Mouse (Mus musculus): ENCODE data around the gene Lonrf2. TPM values are rescaled to one million over a fixed set of nuclear protein-coding genes. Genes with fewer than 3 reads are reported as not detected.

The Lonrf2 gene
- polyA plus RNA-seq (2016; fragmentation: Nextera tagmentation; extraction: Ambion mirVana): 5.2 and 7.5 TPM in 2 replicates

DNA sequence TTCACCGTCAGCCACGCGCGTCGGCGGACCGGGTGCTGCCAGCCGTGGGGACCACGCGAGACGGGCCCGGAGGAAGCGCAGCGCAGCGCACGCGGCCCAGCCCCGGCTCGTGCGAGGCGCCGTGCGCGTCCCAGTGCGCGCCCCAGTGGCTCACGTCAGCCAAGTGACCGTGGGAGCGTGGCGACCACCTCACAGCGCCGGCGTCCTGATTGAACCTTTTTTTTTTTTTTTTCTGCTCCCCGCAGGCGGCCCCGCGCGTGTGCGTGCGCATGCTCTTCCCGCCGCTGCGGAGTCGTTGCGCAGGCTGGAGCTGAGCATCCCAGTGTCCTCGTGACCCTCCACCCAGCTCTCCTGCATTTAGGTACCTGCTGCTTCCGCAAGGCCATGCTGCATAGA, at the start of gene Lonrf2:
Lonrf2 (minus strand) TSS at position 235 of the 396 bp plus-strand sequence.
- no peaks in the 10 kb centered on the region for H3K9me3 ChIP-seq

DNA sequence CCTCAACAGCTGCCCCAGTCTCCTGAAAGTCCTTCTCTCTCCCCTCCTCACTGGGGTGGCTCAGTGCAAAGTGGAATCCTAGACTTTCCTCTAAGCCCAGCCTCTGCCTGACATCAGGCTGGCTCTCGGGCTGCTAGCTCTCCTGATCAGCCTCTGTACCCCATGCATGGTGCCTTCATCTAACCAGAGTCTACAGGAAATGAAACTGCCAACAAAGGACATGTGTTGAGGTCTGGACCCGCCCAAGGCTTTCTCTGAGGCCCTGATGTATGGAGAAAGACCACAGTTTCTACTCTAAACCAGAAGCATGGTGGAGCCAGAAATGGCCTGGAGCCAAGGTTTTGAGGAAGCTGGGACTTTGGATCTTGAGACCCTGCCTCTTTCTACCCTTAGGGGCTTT, 49.4 kb upstream of the Lonrf2 start:
- Histone ChIP-seq H3K27ac (replicated peaks) (no peak overlapping the region), H3K4me3 (no peak overlapping the region), H3K36me3 (peaks cover 15% of the 10 kb centered on the region; the same call in 1 of the 2 replicates), H3K4me2 (replicated peaks) (no peak overlapping the region), H3K9me3 (no peaks in the 10 kb centered on the region), H3K9ac (replicated peaks) (no peak overlapping the region), H3K27me3 (no peaks in the 10 kb centered on the region), H3K4me1 (0 out of 2 replicates have a peak, but pooled peaks cover 7% of the 10 kb centered on the region)
- ATAC-seq (ENCODE audit: low FRiP score, low read depth): no peak
- 83% methylated on average over 2 of the region's 2 CpGs for WGBS

More for the DNA sequence above, at the start of gene Lonrf2:
- Histone ChIP-seq H3K4me2 (replicated peaks) (peak within 1 kb of the TSS; percentile 98), H3K9ac (replicated peaks) (peak within 1 kb of the TSS; percentile 81), H3K27me3 (peaks cover 39% of the 10 kb centered on the region), H3K4me1 (peaks cover 12% of the 10 kb centered on the region), H3K4me3 (peak within 1 kb of the TSS; percentile 72), H3K27ac (replicated peaks) (peak within 1 kb of the TSS; percentile 85), H3K36me3 (no peaks in the 10 kb centered on the region; the same call in 1 of the 2 replicates)
- 1% methylated on average over 41 of the region's 47 CpGs for WGBS
- ATAC-seq (ENCODE audit: low FRiP score, low read depth): peak; percentile 81

DNA sequence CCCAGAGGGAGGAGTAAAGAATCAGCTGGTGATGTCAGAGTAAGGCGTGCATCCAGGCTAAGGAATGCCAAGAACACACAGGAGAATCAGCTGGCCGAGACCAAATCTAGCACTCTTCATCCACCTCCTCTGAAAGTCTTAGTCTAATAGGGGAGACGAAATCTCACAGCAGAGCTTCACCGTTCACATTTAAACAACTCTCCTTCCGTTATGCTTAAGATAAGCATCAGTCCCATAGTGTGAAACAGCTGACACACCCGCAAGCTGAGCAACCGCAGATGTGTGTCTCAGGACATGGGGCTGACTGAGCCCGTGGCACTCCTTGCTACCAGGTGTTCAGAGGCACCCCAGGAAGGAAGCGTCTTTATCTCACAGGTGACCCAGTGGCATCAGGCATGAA, 47.3 kb upstream of the Lonrf2 start:
- no peaks in the 10 kb centered on the region for H3K27me3 ChIP-seq
- ATAC-seq (ENCODE audit: low FRiP score, low read depth): no peak
- peaks cover 15% of the 10 kb centered on the region; the same call in 1 of the 2 replicates for H3K36me3 ChIP-seq
- 0 out of 2 replicates have a peak, but pooled peaks cover 4% of the 10 kb centered on the region for H3K9me3 ChIP-seq
- no peak overlapping the region for H3K9ac ChIP-seq (replicated peaks)
- 0 out of 2 replicates have a peak, but pooled peaks cover 7% of the 10 kb centered on the region for H3K4me1 ChIP-seq
- H3K27ac ChIP-seq (replicated peaks): no peak overlapping the region
- 90% methylated on average over 9 of the region's 9 CpGs for WGBS
- no peak overlapping the region for H3K4me3 ChIP-seq
- no peak overlapping the region for H3K4me2 ChIP-seq (replicated peaks)

DNA sequence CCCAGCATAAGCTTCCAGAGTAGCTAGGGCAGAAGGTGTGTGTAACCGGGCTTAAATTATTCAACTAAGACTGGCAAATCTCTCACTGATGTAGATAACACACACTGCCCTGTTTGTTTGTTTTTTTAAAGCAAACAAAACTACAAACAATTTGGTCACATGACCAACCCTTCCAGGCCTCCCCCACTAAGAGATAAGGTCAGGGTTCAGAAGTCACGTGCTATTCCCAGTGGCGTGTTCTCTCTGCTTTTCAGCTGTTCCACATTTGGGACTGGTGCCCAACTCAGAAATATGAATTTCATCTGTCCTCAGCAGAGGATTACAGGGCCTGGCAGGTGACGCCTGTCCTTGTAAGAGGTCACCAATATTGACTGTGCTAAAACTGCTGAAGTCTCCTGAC, 46.2 kb upstream of the Lonrf2 start:
- no peak for ATAC-seq (ENCODE audit: low FRiP score, low read depth)
- Histone ChIP-seq H3K27me3 (no peaks in the 10 kb centered on the region), H3K36me3 (peaks cover 15% of the 10 kb centered on the region; the same call in 1 of the 2 replicates), H3K4me2 (replicated peaks) (no peak overlapping the region), H3K9ac (replicated peaks) (no peak overlapping the region), H3K27ac (replicated peaks) (no peak overlapping the region), H3K9me3 (0 out of 2 replicates have a peak, but pooled peaks cover 4% of the 10 kb centered on the region), H3K4me1 (0 out of 2 replicates have a peak, but pooled peaks cover 7% of the 10 kb centered on the region), H3K4me3 (no peak overlapping the region)
- 83% methylated on average over 4 of the region's 4 CpGs for WGBS

DNA sequence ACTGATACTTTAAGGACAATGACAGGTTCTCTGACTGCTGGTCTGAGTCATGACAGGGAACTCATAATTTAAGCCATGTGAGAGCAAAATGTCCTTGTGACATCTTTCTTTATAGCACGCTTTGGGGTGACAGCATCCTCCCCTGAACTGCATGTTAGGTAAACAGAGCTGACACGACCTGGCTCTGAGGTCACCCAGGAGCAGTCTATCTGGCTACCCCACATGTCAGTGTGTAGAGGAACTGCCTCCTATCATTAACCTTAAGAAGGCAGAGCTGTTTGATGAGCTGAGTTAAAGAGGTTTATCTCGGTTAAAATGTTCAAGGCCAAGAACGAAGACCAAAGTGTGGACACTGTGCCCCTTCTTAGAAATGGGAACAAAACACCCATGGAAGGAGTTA, 44.9 kb upstream of the Lonrf2 start:
- H3K27me3 ChIP-seq: no peaks in the 10 kb centered on the region
- no peak for ATAC-seq (ENCODE audit: low FRiP score, low read depth)
- H3K4me2 ChIP-seq (replicated peaks): no peak overlapping the region
- no peak overlapping the region for H3K4me3 ChIP-seq
- H3K4me1 ChIP-seq: peaks cover 8% of the 10 kb centered on the region; the same call in 1 of the 2 replicates
- WGBS: 81% methylated on average over 4 of the region's 4 CpGs
- H3K36me3 ChIP-seq: peaks cover 15% of the 10 kb centered on the region; the same call in 1 of the 2 replicates
- no peak overlapping the region for H3K9ac ChIP-seq (replicated peaks)
- H3K9me3 ChIP-seq: 0 out of 2 replicates have a peak, but pooled peaks cover 4% of the 10 kb centered on the region
- H3K27ac ChIP-seq (replicated peaks): no peak overlapping the region

DNA sequence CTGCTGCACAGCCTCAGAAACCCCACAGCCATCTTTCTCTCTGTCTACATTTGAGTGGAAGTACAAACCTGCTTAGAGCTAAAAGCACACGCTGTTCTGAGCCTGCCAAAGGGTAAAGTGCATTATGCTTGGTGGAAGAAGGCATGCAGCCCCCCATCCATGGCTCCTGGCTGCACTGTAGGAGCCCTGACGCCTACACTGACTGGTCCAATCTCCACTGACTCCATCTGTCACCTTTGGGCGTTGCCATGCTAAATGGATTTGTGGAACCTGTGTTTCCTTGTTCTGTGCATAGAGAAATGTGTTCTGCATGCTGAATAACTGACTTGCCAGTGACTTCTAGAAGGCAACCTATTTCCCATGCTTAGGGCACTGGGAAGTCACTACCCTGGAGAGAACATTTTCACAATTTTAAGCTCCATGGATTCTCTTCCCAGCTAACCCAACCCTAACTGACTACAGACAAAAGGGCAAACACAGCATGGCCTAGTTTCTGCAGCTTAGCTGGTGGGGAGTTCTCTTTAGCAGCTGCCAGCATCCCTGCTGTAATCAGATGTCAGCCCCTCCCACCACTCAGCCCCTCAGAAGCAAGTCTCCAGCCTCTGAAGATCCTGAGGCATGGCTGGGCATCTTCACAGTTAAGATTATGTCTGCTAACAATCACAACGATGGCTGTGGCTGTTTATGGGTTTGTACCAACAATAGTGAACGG, 40.3 kb upstream of the Lonrf2 start:
- peaks cover 8% of the 10 kb centered on the region; the same call in 1 of the 2 replicates for H3K4me1 ChIP-seq
- ATAC-seq (ENCODE audit: low FRiP score, low read depth): no peak
- H3K9me3 ChIP-seq: 0 out of 2 replicates have a peak, but pooled peaks cover 4% of the 10 kb centered on the region
- H3K4me2 ChIP-seq (replicated peaks): no peak overlapping the region
- peak overlapping the region; percentile 40; the same call in 1 of the 2 replicates for H3K27ac ChIP-seq (replicated peaks)
- peaks cover 20% of the 10 kb centered on the region for H3K36me3 ChIP-seq
- H3K4me3 ChIP-seq: no peak overlapping the region
- 49% methylated on average over 5 of the region's 5 CpGs for WGBS
- H3K9ac ChIP-seq (replicated peaks): no peak overlapping the region
- no peaks in the 10 kb centered on the region for H3K27me3 ChIP-seq

DNA sequence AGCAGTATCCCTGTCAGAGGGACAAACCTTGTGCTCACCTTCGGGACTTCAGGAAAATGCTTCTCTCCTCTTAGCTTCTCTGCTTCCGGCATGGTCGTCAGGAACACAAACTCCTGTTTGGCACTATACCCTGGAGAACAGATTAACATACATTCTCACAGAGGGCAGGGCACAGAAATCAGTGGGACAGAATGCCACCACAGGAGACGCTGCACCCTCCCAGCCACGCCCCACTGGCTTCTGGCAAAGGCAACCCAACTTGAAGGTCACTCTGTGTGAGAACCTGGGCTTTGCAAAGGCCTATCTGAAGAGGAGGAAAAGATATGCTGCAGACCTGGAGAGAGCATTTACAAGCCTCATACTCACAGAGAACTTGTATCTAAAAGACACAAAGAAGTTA, 37.4 kb upstream of the Lonrf2 start:
- Histone ChIP-seq H3K4me2 (replicated peaks) (no peak overlapping the region), H3K27ac (replicated peaks) (no peak overlapping the region), H3K4me1 (peaks cover 8% of the 10 kb centered on the region; the same call in 1 of the 2 replicates), H3K9me3 (0 out of 2 replicates have a peak, but pooled peaks cover 1% of the 10 kb centered on the region), H3K9ac (replicated peaks) (no peak overlapping the region), H3K4me3 (no peak overlapping the region), H3K27me3 (no peaks in the 10 kb centered on the region), H3K36me3 (peaks cover 39% of the 10 kb centered on the region)
- 85% methylated on average over 5 of the region's 5 CpGs for WGBS
- no peak for ATAC-seq (ENCODE audit: low FRiP score, low read depth)

DNA sequence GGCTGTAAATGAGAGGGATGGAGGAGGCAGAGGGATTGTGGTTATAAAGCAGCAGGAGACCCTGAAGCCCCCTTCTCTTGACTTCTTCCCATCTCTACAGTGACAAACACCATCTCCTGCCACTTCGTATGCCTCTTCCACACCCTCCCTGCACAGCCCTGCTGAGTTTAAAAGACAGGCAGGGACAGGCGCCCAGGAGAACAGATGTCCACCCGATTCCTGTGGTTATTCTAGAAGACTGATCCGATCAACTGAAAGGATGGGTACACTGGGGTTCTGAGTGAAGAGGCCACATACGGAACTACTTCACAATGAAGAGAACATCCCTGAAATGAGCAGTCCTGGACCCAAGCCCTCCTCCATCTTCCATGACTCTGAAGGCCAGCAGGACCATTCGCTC, 35.3 kb upstream of the Lonrf2 start:
- Histone ChIP-seq H3K9ac (replicated peaks) (no peak overlapping the region), H3K36me3 (peaks cover 53% of the 10 kb centered on the region)
- WGBS: 90% methylated on average over 6 of the region's 6 CpGs

DNA sequence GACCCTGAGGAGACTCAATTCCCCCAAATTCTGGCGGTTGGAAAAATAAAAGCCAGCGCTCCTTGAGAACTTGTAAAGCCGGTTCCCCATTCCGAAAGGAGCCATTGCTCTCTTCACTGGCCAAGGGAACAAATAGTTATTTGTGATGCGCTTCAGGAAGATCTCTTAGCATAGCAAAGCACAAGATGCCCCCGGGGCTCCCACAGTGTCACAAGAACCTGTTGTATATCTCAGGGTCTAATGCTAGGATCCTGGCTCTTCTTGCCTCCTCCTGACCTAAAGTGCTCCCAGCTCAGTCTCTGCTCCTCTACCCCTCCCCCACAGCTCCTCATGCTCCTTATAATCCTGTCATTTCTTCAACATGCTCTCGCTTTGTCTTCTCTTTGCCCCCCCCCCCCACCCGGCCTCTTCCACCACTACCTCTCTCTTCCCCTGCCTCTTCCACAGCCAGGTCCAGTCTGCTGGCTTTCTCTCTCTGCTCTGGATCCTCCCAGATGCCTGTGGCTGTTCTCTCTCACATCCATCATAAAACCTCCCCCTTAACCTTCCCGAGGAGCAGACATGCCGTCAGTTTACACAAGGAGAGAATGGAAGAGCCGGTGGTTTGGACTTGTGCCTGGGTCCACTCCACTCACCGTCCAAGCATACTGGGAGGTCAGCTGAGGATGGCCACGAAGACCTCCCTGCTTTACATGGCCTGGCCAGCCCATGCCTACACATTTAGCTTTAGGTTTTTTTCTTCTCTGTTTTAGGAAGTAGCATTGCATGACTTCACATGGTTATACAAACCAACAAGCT, 33.1 kb upstream of the Lonrf2 start:
- Histone ChIP-seq H3K9ac (replicated peaks) (no peak overlapping the region), H3K27ac (replicated peaks) (no peak overlapping the region), H3K4me2 (replicated peaks) (no peak overlapping the region), H3K9me3 (no peaks in the 10 kb centered on the region), H3K4me3 (no peak overlapping the region), H3K4me1 (no peaks in the 10 kb centered on the region), H3K27me3 (no peaks in the 10 kb centered on the region), H3K36me3 (peaks cover 65% of the 10 kb centered on the region)
- 71% methylated on average over 12 of the region's 13 CpGs for WGBS
- no peak for ATAC-seq (ENCODE audit: low FRiP score, low read depth)

More for the DNA sequence above, 35.3 kb upstream of the Lonrf2 start:
- no peak for ATAC-seq (ENCODE audit: low FRiP score, low read depth)
- Histone ChIP-seq H3K4me2 (replicated peaks) (no peak overlapping the region), H3K9me3 (no peaks in the 10 kb centered on the region), H3K4me3 (no peak overlapping the region), H3K4me1 (peaks cover 3% of the 10 kb centered on the region; the same call in 1 of the 2 replicates), H3K27ac (replicated peaks) (no peak overlapping the region), H3K27me3 (no peaks in the 10 kb centered on the region)

DNA sequence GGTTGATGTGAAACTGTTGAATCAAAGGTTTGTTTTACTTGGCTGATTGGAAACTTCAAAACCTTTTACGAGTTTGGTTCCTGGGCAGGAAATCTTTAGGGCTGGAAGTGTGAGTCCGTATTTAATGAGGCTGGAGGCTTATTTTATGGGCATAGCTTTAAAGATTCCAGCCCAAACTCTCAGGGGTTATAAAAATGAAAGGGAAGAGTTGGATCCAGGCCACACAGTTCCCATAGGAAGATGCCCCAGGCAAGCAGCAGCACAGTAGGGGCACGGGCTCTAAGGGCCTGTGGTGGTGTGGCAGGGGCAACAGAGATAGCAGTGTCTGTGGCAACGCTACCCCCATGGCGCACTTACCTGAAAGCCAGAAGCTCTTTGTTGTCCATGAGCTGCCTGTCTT, 29.7 kb upstream of the Lonrf2 start:
- 89% methylated on average over 5 of the region's 5 CpGs for WGBS

DNA sequence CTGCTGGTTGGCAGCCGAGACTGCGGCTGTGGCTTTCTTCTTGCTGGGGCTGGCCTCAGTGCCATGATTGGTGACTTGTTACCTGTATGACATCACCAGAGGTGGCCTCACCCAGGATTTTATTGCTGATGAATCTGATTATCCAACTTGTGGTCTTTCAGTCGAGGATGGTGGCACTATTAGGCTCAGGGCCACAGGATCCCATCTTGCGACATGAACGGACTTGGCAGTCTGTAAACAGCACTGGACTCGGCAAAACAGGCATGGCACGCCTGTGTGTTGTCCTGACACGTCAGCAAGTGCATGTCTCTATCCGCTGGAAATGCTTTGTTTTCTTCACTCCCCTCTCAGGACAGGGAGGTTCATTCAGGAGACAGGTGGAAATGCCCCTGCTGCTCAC, 27.8 kb upstream of the Lonrf2 start:
- H3K9me3 ChIP-seq: no peaks in the 10 kb centered on the region
- H3K36me3 ChIP-seq: peaks cover 33% of the 10 kb centered on the region
- 82% methylated on average over 9 of the region's 9 CpGs for WGBS
- H3K4me2 ChIP-seq (replicated peaks): no peak overlapping the region
- no peak overlapping the region for H3K27ac ChIP-seq (replicated peaks)
- no peak overlapping the region for H3K9ac ChIP-seq (replicated peaks)
- H3K4me3 ChIP-seq: no peak overlapping the region
- H3K27me3 ChIP-seq: no peaks in the 10 kb centered on the region
- H3K4me1 ChIP-seq: no peaks in the 10 kb centered on the region
- ATAC-seq (ENCODE audit: low FRiP score, low read depth): no peak

More for the DNA sequence above, 29.7 kb upstream of the Lonrf2 start:
- no peaks in the 10 kb centered on the region for H3K9me3 ChIP-seq
- no peak overlapping the region for H3K4me2 ChIP-seq (replicated peaks)
- H3K36me3 ChIP-seq: peaks cover 48% of the 10 kb centered on the region
- no peak overlapping the region for H3K27ac ChIP-seq (replicated peaks)
- no peaks in the 10 kb centered on the region for H3K27me3 ChIP-seq
- no peak overlapping the region for H3K4me3 ChIP-seq
- no peaks in the 10 kb centered on the region for H3K4me1 ChIP-seq
- no peak for ATAC-seq (ENCODE audit: low FRiP score, low read depth)
- H3K9ac ChIP-seq (replicated peaks): no peak overlapping the region

DNA sequence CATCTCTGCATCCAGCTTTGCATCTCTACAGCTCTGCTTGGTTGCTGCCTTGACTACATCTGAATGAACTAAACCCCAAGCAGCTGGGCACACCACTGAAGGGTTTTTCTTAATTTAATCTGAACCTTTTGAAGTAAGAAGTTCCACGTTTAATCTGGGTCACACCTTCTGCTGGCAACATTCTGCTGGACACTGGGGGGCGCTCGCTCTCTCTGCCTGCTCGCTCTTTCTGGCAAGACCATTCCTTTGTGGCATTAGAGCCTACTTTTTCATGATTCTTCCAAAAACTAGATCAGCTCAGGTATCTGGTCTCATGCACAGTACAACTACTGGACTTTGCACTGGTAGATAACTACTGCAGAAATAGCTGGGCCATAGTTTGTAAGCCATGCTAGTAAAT, 25.7 kb upstream of the Lonrf2 start:
- no peak for ATAC-seq (ENCODE audit: low FRiP score, low read depth)
- H3K4me2 ChIP-seq (replicated peaks): no peak overlapping the region
- H3K4me1 ChIP-seq: no peaks in the 10 kb centered on the region
- WGBS: 14% methylated on average over 4 of the region's 4 CpGs
- no peak overlapping the region for H3K4me3 ChIP-seq
- no peak overlapping the region for H3K9ac ChIP-seq (replicated peaks)
- H3K27me3 ChIP-seq: no peaks in the 10 kb centered on the region
- H3K36me3 ChIP-seq: peaks cover 21% of the 10 kb centered on the region
- H3K27ac ChIP-seq (replicated peaks): no peak overlapping the region
- no peaks in the 10 kb centered on the region for H3K9me3 ChIP-seq
